Mouse (Mus musculus) embryonic stem cell, embryonic (primary cell): ENCODE results near the gene Zfp968.
"Not testable (repeated sequence)": the region's sequence is repeated elsewhere in the genome, so short reads cannot be mapped to it uniquely, and the experiment has no call there.

ENCODE experiments used
- CTCF ChIA-PET, 4 experiments: fragments of 300-600 bp in 2 of 4; fragments of 350-600 bp in 2 of 4; sonication (Branson Sonifier 250); formaldehyde crosslinking; loops; one replicate each; lab custom pipeline; 2022; ENCODE audit warnings: inconsistent platforms in 2 of 4; lab: Charles Lee
- POLR2A ChIA-PET, 4 experiments: fragments of 300-600 bp in 2 of 4; fragments of 350-600 bp in 2 of 4; sonication (Branson Sonifier 250); formaldehyde crosslinking; loops; one replicate each; lab custom pipeline; 2022; ENCODE audit warnings: antibody characterized with exemption in 4 of 4, inconsistent platforms in 1 of 4; lab: Charles Lee

Gene Zfp968

DNA sequence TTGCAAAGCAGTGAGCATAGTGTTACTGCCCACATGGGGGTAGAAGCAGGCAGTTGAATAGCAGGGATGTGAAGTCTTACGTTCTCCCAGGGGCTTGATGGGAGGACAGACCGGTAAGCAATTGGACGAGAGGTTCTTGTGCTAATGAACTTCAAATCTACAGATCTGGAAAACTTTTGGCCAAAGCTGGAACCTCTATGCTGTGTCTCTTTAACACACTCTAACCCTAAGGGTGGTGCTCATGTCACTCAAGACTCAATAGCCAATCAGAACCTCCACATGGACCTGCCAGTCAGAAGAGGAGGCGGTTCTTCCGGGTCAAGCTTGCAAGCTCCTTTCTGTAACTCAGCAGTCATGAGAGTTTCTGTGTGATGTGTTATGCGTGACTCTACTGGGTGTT is at the start of gene Zfp968:
Gene Zfp968, plus strand, starts transcription at position 301 of the 400 bp plus-strand sequence.
- POLR2A ChIA-PET: not testable (repeated sequence)

DNA sequence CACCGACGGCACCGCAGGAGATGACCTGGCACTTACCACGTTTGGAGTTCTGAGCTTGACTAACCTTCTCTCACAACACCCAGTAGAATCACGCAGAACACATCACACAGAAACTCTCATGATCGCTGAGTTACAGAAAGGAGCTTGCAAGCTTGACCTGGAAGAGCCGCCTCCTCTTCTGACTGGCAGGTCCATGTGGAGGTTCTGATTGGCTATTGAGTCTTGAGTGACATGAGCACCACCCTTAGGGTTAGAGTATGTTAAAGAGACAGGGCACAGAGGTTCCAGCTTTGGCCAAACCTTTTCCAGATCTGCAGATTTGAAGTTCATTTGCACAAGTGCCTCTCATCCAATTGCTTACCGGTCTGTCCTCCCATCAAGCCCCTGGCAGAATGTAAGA is 34.1 kb upstream of the Zfp968 start, which contains the start of gene Gm4631:
Gene Gm4631, minus strand, starts transcription at position 101 of the 400 bp plus-strand sequence.
- CTCF ChIA-PET, POLR2A ChIA-PET: not testable (repeated sequence)

More for the DNA sequence above, at the start of gene Zfp968:
- CTCF ChIA-PET: not testable (repeated sequence)
